Mouse (Mus musculus) effector memory CD4-positive, alpha-beta T cell, adult 5 months (primary cell): ENCODE results near the gene Dhx32. TPM values are rescaled to one million over a fixed set of nuclear protein-coding genes. Genes with fewer than 3 reads are reported as not detected.

Experiments used
- polyA plus RNA-seq: library from polyadenylated mRNA; unstranded; fragments of 100-300 nt; shearing (Covaris generic); gene quantifications from one replicate; pipeline ENCODE4 v1.2.1, GENCODE M21; 2017

The Dhx32 gene
- polyA plus RNA-seq: 18.0 TPM

DNA sequence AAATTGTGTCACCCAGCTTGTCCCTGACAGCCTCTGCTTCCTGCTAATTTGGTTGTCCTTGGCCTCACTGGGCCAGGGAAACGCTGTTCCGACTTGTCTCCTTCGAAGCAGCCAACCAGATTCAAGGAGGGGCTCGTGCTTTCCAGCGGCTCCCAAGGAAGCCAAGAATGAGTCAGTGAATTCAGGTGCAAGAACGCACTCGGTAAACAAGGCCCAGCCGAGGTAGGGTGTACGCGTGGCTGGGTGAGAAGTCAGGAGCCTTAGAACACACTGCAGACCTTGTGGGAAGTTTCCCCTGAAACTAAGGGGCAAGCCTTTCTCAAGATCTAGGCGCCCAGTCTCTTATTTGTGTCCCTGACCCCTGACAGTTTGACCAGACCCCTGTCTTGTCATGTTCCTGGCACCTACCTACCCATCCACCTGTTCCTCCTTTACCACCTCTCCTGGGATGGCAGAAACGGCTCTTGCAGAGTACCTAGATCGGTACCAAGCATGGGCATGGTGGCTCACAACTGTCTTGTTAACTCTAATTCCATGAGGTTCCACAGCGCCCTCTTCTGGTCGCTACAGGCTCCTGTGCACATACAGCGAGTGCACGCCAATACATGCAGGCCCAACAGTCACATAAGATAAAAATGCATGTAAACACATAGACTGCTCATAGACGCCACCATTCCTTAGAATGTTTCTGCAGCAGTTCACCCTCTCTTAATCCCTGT lies at the start of gene Dhx32:
TSS of gene Dhx32 (minus strand) at position 10 of the 719 bp plus-strand sequence.

DNA sequence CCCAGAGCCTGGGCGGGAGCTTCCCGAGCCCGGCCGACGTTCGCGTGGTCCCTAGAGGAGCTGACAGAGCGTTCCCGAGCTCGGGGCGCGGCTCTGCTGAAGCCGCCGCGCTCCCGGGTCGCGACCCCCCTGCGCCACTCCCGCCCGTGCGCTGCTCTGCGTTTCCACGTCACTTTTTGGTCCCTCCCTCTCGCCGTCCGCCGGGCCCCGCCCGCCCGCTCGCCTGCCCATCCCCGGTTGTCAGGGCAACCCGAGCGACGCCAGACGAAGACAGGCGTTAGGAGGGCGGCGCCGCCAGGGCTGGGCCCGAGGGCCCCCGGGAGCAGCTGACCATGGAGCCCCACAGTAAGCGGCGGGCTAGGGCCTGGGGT lies 5.9 kb downstream of the Dhx32 start, which contains the start of gene Fank1:
TSS of gene Fank1 (plus strand) at position 236 of the 371 bp plus-strand sequence.

DNA sequence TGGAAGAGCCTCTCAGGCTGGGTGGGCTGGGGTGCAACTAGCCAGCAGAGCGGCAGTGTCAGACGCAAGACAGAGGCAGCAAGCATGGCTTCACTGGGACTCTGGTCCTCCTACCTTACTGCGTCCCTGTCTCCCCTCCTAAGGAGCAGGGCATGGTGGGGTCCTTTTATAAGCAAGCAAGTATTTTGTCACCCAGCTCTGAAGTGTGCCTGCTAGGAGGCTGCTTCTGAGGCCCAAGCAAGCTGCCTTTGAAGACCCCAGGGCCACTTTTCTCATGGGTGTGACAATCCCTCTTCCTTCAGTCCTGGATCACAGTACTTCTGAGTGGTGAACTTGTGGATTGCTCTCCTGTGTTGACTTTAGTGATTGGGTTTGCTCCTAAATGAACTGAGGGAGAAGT lies 102.6 kb downstream of the Dhx32 start, which contains the start of gene Mmp21:
TSS of gene Mmp21 (minus strand) at position 101 of the 400 bp plus-strand sequence.

Other genes starting within 250 kb of the Dhx32 start
- not detected for gene Tex36, start 180.6 kb downstream of the Dhx32 start, polyA plus RNA-seq
- gene Edrf1, start 145.2 kb downstream of the Dhx32 start, polyA plus RNA-seq: 19.4 TPM
- not detected for gene Mmp21, start 102.7 kb downstream of the Dhx32 start, polyA plus RNA-seq
- gene Bccip, start 73.4 kb downstream of the Dhx32 start, polyA plus RNA-seq: 113 TPM
- gene Uros, start 72.7 kb downstream of the Dhx32 start, polyA plus RNA-seq: 16.7 TPM
- gene Fank1, start 5.9 kb downstream of the Dhx32 start, polyA plus RNA-seq: not detected